Mouse (Mus musculus) gastrocnemius, postnatal 14 days (tissue): ENCODE measurements around the gene Chp1. TPM values are rescaled to one million over a fixed set of nuclear protein-coding genes. Genes with fewer than 3 reads are reported as not detected.
"Not testable (repeated sequence)": the region's sequence is repeated elsewhere in the genome, so short reads cannot be mapped to it uniquely, and the experiment has no call there.

Experiments
- DNase-seq: peaks from one replicate; pipeline ENCODE4 v3.0.0; 2021; ENCODE audit warnings: mixed read lengths
- intact Hi-C: fragments of 180-260 bp; cut with DNase I; formaldehyde crosslinking; loops from one replicate; pipeline ENCODE4 v1.15.1; 2025; ENCODE audit warnings: low total_unique reads
- long read RNA-seq, 2 experiments: library from polyadenylated mRNA; stranded (forward); transcript quantifications; one replicate each; pipeline ENCODE4 v2.0.0; 2021
- total RNA-seq, 2 experiments: library from RNA; stranded (reverse); gene quantifications; 2 replicates each; pipeline ENCODE4 v1.2.3; 2021

Gene Chp1
- total RNA-seq, result 10 to 100 TPM; 53.3 to 60.3 TPM
- long read RNA-seq, experiment 1, transcript Chp1-201 (7 exons, 2,609 nt), result major isoform, 43 of 54 reads
- long read RNA-seq, experiment 1, partial matches to known transcripts, result 8 of 54 reads
- long read RNA-seq, experiment 1, other reads (novel, unspliced or antisense), result 3 of 54 reads
- long read RNA-seq, experiment 2, transcript Chp1-201 (7 exons, 2,609 nt), result major isoform, 56 of 67 reads
- long read RNA-seq, experiment 2, partial matches to known transcripts, result 7 of 67 reads
- long read RNA-seq, experiment 2, other reads (novel, unspliced or antisense), result 2 of 67 reads

DNA sequence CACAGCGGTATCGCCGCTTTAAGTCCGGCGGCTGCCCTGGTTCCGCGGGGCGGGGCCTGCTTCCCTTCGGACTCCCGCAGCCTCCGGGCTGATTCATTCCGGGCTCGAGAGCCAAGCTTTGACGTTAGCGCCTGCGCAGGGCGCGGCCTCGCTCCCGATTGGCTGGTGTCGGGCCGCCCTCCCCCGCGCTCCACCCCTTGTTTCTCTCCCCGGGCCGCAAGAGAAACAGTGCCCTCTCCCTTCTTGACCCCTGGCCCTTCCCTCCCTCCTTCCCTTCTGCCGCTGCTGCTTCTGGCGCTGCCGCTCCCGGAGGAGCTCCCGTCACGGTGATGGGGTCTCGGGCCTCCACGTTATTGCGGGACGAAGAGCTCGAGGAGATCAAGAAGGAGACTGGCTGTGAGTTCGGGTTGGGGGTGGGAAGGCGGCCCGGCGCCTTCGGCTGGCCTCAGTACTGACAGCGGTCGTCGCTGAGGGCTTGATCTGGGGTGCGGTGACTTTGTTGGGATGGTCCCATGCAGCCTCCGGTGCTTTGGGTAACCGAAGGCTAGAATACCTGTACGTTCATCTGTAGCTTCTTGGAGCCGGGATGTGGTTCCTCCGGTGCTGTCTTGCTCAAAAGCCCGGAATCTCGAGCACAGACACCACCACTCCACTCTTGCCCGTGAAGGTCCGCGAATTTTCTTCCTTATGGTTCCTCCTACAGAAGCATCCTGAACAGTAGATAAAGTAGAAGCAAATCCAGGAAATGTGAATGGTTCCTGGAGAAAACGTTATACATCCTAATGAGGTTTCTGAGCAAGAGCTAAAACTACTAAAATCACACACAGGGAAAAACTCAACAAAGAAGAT is at the start of gene Chp1, which contains the start of gene Exd1:
TSS of gene Chp1 (plus strand) at position 176 of the 849 bp plus-strand sequence.
TSS of gene Exd1 (minus strand) at position 106 of the 849 bp plus-strand sequence.
- intact Hi-C loops, result loop anchor here (5.0 kb wide), 1 partner anchor 45 kb away; no protein-coding TSS in a partner anchor
- DNase-seq, result peak; percentile 100

DNA sequence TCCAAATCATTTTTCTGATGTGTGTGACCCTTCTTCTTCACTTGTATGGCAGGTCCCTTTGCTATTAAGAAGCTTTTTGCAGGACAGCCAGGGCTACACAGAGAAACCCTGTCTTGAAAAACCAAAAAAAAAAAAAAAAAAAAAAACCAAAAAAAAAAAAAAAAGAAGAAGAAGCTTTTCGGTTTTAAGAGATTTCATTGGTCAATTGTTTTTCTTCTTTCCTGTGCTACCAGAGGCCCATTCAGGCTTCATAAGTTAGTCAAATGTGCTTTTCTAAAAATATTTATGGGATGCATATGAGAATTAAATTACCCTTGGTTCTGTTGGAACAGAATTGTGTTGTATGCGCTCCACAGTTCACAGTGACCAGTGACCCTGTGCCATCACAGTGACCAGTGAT is 48.6 kb upstream of the Chp1 start:
- intact Hi-C loops, result no loop called here
- no peak for DNase-seq

DNA sequence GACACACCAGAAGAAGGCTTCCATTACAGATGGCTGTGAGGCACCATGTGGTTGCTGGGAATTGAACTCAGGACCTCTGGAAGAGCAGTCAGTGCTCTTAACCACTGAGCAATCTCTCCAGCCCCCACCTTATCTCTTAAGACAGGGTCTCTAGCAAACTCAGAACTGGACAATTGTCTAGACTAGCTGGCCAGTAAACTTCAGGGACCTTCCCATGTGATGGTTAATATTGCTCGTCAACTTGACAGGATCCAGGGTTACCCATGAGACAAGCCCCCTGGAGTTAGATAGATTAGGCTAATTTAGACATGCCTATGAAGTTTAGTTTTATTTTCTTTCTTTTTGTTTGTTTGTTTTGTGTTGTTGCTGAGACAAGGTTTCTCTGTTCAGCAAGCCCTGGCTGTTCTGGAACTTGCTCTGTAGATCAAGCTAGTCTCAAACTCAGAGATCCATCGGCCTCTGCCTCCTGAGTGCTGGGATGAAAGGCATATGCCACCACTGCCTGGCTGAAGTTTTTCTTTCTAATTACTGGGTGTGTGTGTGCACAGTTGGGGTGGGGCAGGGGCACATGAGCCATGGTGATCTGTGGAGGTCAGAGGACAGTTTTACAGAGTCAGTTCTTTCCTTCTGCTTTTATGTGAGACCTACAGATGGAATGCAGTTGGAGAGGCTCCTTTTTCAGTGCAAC is 46.4 kb upstream of the Chp1 start:
- intact Hi-C loops, result no loop called here
- DNase-seq, result no peak

DNA sequence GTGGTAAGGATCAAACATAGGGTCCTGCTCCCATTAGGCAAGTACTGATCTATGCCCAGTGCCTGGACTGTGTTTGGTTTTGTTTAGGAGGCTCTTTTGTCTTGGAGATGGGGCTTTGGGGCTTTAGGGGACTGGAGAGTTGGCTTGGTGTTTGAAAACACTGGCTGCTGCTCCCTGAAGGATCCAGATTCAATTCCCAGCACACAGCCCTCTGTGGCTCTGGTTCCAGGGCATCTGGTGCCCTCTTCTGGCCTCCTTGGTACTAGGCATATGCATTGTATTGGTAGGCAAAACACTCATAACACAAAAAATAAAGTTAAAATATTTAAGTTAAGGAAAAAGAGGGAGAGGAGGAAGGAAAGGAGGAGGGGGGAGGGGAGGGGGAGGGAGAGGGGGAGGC is 40.4 kb upstream of the Chp1 start:
- DNase-seq, result no peak
- intact Hi-C loops, result no loop called here

DNA sequence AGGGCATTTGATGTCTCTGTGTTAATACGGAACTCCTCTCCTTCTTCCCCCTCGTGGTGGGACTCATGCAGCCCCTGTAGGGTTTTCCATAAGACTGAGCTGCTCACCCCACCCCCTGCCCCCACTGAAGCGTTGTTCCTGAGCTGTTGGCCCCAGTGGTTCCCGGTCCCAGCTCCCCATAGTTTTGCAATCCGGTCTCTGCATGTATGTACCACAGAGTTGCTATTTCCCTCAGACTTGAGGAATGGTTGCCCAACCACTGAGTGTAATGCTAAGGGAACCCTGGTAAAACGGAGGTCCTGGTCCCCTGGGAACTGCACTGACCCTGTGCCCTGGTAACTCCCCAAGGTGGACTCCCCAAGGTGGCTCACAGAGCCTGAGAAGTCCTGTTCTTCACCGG is 39.0 kb upstream of the Chp1 start:
- intact Hi-C loops, DNase-seq: not testable (repeated sequence)

DNA sequence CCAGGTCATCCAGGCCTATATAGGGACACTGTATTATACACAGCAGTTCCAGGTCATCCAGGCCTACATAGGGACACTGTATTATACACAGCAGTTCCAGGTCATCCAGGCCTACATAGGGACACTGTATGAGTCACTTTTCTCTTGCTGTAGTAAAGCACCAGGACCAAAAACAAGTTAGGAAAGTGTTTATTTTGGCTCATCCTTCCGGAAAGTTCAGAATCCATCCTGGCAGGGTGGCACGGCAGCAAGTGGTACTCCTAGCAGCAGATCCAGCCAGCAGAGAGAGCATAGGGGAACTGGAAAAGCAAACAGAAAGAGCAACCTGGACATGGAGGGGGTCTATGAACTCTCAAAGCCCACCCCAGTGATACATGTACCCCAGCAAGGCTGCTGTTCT is 36.6 kb upstream of the Chp1 start:
- intact Hi-C loops, result no loop called here
- DNase-seq, result no peak

DNA sequence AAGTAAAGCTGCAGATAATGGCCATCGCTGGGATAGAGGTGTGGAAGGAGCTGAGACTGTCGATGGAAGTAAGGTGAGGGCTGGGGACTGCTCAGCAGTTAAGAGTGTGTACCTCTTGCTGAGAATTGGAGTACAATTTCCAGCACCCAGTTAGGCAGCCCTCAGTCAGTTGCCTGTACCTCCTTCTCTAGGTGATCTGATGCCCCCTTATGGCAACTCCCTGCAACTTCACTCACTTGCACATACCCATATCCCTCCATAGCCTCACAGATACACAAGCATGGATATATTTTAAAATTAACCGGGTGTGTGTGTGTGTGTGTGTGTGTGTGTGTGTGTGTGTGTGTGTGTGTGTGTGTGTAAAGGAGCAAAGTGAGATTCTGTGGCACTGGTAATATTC is 35.2 kb upstream of the Chp1 start:
- DNase-seq, result no peak
- intact Hi-C loops, result no loop called here

DNA sequence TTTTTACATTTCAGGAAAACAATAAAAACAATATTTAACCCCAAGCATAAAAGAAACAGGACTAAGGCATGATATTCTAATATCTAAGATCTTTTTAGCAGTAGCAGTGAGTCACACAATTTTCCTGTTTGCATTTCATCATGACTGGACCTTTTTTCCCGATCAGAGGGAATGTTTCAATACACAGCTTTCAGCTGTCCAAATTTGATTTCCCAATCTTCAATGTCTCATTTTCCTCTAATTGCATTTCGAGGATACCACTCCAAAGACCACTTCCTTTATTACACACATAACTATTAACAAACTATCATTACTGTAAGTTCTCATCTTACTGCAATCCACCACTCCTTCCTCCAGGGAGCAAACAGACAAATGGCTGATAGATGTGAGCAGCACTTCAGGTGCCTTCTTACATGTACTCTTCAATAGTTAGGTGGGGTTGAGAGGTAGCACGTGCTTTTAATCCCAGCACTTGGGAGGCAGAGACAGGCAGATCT is 33.4 kb upstream of the Chp1 start:
- no peak for DNase-seq
- intact Hi-C loops, result no loop called here

DNA sequence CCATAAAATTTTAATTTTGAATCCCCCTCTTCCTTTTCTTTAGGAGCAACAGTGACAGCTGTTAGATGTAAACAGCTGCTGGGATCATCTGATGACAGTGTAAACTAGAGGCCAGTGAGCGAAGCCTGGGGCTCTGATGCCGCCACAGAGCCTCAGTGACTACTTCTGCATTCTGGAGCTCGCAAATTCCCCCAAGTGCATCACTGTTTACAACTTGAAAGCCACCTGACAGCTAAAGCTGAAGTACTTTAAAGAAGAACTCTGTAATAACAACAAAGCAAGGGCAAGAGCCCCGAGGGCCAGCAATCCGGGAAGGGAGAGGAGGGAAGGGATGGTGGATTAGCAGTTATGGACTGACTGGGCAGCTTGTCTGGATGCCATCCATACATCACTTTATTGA is 30.7 kb upstream of the Chp1 start:
- intact Hi-C loops, result no loop called here
- no peak for DNase-seq

DNA sequence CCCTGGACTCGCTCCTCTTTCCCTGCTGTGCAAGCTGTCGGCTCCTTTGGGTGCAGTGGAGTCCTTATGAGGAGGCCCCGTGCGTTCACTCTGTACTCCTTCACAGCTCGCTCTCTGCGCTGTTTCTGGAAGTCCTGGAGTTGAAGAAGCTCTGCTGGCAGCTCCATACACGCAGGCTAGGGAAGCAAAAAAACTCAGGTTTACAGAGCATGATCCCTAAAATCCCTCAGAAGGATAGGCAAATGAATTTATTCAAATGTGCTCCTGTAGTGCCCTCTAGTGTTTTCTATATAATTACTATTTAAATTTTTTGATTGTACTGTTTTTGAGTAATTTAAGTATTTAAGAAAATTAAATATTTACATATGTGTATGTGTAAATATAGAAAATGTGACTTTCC is 26.9 kb upstream of the Chp1 start:
- no peak for DNase-seq
- intact Hi-C loops, result no loop called here

DNA sequence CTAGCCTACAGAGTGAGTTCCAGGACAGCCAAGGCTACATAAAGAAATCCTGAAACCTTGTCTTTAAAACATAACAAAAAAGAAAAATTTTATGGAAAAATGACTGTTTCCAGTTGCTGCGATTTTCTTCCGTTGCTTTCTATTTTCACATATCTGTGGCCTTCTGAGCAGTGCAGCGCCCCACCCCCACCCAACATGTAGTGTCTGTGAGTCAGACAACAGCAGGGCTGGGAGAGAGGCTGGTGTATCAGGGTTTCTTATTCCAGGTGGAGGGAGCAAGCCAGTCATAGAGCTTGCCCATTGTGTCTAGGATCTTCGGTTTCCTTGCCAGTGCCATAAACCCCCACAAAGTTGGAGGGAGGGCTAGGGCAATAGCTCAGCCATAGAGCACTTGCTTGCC is 23.7 kb upstream of the Chp1 start:
- intact Hi-C loops, result no loop called here
- DNase-seq, result no peak

DNA sequence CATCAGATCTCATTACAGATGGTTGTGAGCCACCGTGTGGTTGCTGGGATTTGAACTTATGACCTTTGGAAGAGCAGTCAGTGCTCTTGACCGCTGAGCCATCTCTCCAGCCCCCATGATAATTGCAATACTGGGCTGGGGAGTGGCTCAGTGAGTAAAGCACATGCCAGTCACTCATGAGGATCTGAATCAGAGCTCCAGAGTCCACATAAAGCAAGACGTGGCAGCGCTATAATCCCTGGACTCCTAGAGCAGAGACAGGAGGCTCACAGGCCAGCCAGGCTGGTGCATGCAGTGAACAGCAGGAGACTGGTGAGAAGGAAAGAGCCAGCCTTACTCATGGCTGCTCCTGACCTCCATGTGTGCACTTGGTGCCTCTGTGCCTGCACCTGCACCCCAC is 22.1 kb upstream of the Chp1 start:
- intact Hi-C loops, result no loop called here
- DNase-seq, result no peak

DNA sequence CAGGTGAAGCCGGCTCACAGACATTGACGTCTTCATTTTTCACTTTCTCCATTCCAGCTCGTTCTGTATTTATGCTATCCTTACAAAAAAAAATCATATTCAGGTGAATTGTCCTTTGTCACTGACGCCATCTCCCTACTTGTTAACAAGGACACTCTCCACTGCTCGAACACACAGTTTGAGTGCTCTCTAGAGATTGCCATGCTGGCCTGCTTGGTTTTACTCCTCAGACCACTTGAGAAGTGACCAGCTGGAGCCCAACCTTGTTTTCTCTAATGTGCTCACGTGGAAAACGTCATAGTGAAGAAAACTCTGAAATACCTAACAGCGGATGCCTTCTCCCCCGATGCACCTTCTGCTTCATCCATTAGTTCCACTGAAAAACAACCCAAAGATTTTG is 8.7 kb upstream of the Chp1 start:
- DNase-seq, result no peak
- intact Hi-C loops, result no loop called here

DNA sequence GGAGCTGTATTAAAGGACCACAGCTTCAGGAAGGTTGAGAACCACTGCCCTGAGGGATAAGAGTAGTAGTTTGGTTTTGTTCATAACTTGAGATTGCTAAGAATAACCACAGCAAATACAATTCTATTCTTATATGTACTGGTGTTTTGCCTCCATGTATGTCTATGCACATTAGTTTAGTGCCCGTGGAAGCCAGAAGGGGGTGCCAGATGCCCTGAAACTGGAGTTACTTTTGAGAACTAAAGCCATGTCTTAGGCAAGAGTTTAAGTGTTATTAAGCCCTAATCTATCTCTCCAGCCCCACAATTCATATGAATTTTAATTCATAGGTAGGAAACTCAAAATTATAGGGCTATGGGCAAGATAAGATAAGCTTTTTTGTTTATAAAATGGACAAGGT is 5.4 kb upstream of the Chp1 start:
- DNase-seq, result peak; percentile 58
- intact Hi-C loops, result no loop called here

DNA sequence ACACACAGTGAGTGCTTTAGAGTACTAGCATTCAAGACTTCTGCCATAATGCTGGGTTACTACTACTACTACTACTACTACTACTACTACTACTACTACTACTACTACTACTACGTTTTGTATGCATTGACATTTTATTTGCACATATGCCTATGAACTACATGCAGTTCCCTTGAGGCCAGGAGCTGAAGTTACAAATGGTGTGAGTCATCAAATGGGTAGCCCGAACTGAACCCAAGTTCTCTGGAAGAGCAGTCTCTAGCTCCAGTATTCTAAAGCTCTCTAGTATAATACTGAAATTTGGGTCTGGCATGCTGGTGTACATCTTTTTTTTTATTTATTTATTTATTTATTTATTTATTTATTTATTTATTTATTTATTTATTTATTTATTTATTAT is 3.8 kb upstream of the Chp1 start:
- no peak for DNase-seq
- intact Hi-C loops, result no loop called here

DNA sequence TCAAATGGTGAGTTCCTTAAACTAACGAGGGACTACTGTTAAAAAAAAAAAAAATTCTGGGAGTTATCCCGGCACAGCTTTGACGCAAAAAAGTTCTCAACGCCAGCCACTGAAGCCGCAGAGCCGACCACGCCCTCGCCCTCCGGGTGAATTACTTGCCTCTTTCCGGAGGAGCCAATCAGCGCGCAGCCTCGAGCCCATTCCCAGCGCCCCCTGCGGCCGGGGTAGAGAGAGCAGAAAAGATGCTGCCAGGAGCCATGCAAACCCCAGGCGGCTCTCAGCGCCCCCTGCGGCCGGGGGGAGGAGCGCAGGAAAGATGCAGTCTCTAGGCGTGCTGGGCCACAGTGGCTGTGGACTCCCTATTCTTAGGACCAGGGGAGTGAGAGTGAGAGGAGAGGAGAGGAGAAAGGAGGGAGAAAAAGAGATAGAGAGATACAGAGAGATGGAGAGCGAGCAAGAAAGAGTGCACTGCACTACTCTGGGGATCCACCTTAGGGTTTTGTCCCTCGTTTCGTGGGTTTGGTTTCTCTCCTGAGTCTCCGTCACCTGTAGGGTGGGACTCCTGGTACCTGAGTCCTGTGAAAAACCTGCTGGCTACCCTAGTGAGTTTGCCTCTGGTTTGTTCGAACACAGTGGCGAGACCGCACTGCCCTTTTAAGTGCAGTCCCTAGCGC is 512 bp upstream of the Chp1 start:
- DNase-seq, result peak; percentile 85
- intact Hi-C loops, result loop anchor here (5.0 kb wide), 1 partner anchor 45 kb away; no protein-coding TSS in a partner anchor

DNA sequence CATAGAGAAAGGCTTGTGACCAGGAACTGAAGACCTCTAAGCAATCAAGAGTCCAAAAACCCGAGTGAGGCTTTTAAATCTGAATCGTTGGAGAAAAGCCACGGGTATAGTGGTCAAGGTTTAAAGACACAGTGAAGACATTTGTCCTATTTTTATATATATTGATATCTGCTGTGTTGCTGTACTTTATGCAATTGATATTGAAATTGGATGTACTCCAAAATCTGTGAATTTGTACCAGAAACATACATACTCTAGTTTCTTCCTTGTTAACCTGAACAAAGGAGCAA is 819 bp downstream of the Chp1 start:
- intact Hi-C loops, result loop anchor here (5.0 kb wide), 1 partner anchor 44 kb away; no protein-coding TSS in a partner anchor
- no peak for DNase-seq

DNA sequence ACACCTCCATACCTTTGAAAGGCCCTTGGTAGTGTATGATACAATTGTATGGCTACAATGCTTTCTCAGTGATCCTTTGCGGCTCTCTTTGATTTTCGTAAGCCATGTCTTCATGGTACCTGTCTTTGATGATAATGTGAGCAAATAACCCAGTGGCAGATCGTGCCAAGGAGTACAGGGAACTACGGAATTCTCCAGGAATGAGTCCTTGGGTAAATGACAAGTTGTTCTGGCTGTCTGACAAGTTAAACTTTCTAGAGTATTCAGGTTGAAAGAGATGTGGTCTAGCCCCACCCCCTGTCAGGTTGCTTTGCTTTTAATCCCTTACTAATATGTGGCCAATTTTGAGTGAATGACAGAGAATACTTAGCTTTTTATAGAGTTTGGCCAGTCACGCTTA is 1.2 kb downstream of the Chp1 start:
- intact Hi-C loops, result loop anchor here (5.0 kb wide), 1 partner anchor 44 kb away; no protein-coding TSS in a partner anchor

DNA sequence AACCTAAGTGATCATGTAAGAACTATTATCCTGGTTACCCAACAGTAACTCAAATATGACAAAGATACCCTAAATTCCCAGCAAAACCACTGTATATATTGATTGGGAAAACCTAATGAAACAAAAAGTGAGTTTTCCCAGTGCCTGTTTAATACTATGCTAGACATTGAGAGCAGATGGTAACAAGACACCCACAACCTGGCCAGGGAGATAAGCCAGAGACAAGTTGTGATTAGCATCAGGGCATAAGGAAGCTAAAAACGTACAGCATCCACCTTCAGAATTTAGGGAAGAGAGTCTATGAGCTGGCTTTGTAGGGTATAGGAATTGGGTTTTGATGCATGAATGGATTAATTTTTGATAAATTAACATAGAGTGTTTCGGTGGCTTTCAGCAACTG is 2.2 kb downstream of the Chp1 start:
- intact Hi-C loops, result loop anchor here (5.0 kb wide), 1 partner anchor 43 kb away; no protein-coding TSS in a partner anchor

More for the DNA sequence above, 1.2 kb downstream of the Chp1 start:
- DNase-seq, result no peak

DNA sequence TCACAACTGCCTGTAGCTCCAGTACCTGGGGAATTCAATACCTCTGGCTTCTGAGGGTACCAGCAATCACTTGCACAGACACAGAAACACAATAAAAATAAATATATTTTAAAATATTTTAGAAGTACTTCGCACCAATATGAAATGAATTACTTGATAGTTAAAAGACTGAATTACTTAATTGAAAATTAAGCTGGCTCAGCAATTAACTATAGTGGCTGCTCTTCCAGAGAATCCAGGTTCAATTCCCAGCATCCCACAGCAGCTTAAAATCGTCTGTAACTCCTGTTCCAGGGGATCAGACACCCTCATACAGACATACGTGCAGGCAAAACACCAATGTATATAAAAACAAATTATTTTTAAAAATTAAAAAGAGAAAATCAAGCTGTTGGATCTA is 10.5 kb downstream of the Chp1 start:
- intact Hi-C loops, result no loop called here
- DNase-seq, result no peak

More for the DNA sequence above, 2.2 kb downstream of the Chp1 start:
- no peak for DNase-seq
